Mouse (Mus musculus): ENCODE data around the gene Scml4.

The Scml4 gene

GRCm38 (mm10) chr10:42951078-42952045 lies 91.2 kb downstream of the Scml4 start:
- no peak for DNase-seq

GRCm38 (mm10) chr10:42952046-42952420 lies 91.9 kb downstream of the Scml4 start:
- no peak for DNase-seq

- DNase-seq = no peak
Observed at GRCm38 (mm10) chr10:42953601-42954000, 93.4 kb downstream of the Scml4 start.

GRCm38 (mm10) chr10:42955205-42955604 lies 95.0 kb downstream of the Scml4 start:
- DNase-seq = no peak

GRCm38 (mm10) chr10:42957881-42958651 lies 97.9 kb downstream of the Scml4 start:
- peak; percentile 88 to 91 for DNase-seq

- no peak for DNase-seq
Observed at GRCm38 (mm10) chr10:42958686-42959085, 98.5 kb downstream of the Scml4 start.

- DNase-seq = peak in 1 of 2 experiments; percentile 23
Observed at GRCm38 (mm10) chr10:42961771-42962170, 101.6 kb downstream of the Scml4 start.

GRCm38 (mm10) chr10:42962181-42962601 lies 102.0 kb downstream of the Scml4 start:
- DNase-seq = no peak

- DNase-seq = no peak
Observed at GRCm38 (mm10) chr10:42962655-42963054, 102.5 kb downstream of the Scml4 start.

GRCm38 (mm10) chr10:42963061-42963460 lies 102.9 kb downstream of the Scml4 start:
- no peak for DNase-seq

- no peak for DNase-seq
Observed at GRCm38 (mm10) chr10:42968332-42968731, 108.2 kb downstream of the Scml4 start.

GRCm38 (mm10) chr10:42972504-42973172 lies 112.5 kb downstream of the Scml4 start:
- peak; percentile 90 to 91 for DNase-seq

- DNase-seq = no peak
Observed at GRCm38 (mm10) chr10:42973537-42973936, 113.4 kb downstream of the Scml4 start.

- no peak for DNase-seq
Observed at GRCm38 (mm10) chr10:42976577-42976976, 116.4 kb downstream of the Scml4 start.

GRCm38 (mm10) chr10:42978346-42978745 lies 118.2 kb downstream of the Scml4 start:
- no peak for DNase-seq

- no peak for DNase-seq
Observed at GRCm38 (mm10) chr10:42980999-42981757, 121.0 kb downstream of the Scml4 start.

GRCm38 (mm10) chr10:42984886-42985285 lies 124.7 kb downstream of the Scml4 start:
- DNase-seq = peak in 1 of 2 experiments; percentile 30

GRCm38 (mm10) chr10:42987594-42988052 lies 127.5 kb downstream of the Scml4 start:
- DNase-seq = peak; percentile 71

GRCm38 (mm10) chr10:42988627-42989026 lies 128.5 kb downstream of the Scml4 start:
- DNase-seq = no peak

GRCm38 (mm10) chr10:42989910-42990309 lies 129.7 kb downstream of the Scml4 start:
- DNase-seq = peak; percentile 80 to 86

GRCm38 (mm10) chr10:42991018-42991417 lies 130.8 kb downstream of the Scml4 start:
- DNase-seq = no peak

- DNase-seq = peak; percentile 69 to 73
Observed at GRCm38 (mm10) chr10:42994331-42994782, 134.2 kb downstream of the Scml4 start.
